Mouse (Mus musculus) ES-Bruce4 (cell line): Measurements from ENCODE around the gene Ceacam1.
A peak's percentile ranks its signal among the peaks of the same experiment; 100 is the strongest.

Experiments used
- CTCF ChIP-seq: IDR thresholded peaks from one replicate; pipeline ENCODE4 v1.8.1; 2011; ENCODE audit warnings: low read depth, low read length
- EP300 ChIP-seq: IDR thresholded peaks from 2 replicates; pipeline ENCODE4 v1.6.1; 2011; ENCODE audit warnings: low read depth, low read length; ENCODE audit not compliant: insufficient read depth
- POLR2A ChIP-seq: IDR thresholded peaks from one replicate; pipeline ENCODE4 v1.8.1; 2011; ENCODE audit warnings: low read length; ENCODE audit not compliant: insufficient read depth

GRCm38 (mm10) chr7:25417597-25417996 is 59.8 kb downstream of the Ceacam1 start:
- TF ChIP-seq CTCF (peak; percentile 56), POLR2A (no peak), EP300 (no peak)
